Mouse (Mus musculus): ENCODE data around the gene Dcbld1. TPM values are rescaled to one million over a fixed set of nuclear protein-coding genes. Genes with fewer than 3 reads are reported as not detected.
A peak's percentile ranks its signal among the peaks of the same experiment; 100 is the strongest.
"Not testable (repeated sequence)": the region's sequence is repeated elsewhere in the genome, so short reads cannot be mapped to it uniquely, and the experiment has no call there.

Dcbld1 gene
- polyA plus RNA-seq, 1 experiment from 2014 or later = 20.4 TPM

DNA sequence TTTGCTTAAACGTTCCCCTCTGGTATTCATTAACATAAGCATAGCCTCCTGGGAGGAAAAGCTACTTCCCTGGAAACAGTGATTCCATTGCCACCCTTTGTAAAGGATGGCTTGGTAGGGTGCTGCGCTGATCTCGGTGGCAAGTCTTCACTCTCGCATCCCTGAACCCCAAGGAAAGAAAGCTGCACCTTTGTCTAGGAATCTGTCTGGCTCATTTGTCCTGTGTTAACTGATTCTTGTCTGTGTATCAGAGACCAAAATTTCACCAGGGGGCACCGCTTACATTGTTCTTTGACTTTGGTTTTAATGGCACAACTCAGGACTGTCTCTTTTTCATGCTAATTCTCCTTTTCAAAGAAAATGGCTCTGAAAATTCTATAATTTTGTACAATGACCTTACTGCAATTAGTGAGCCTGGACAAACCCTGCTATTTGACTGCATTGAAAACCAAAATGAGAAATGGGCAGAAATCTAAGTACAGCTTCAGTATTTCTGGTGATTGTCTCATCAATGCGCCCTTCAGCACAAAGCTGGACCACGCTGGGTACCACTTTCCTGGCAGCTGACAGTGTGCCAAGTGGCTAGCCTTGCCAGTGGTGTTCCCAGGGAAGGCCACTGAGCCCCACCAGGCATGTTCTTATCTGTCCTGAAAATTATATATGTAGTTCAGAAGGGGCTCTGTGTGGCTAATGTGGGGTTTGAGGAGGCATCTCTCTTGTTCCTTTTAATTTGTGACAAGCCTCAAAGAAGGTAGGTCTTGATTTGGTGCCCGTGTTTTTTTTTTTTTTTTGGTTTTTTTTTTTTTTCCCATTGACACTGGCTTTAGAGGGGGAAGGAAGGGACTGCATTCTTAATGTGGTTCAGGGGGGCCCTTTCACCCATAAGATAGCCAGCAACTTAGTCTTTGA is 40.8 kb downstream of the Dcbld1 start:
- WGBS = 8% methylated on average over 8 of the region's 8 CpGs

DNA sequence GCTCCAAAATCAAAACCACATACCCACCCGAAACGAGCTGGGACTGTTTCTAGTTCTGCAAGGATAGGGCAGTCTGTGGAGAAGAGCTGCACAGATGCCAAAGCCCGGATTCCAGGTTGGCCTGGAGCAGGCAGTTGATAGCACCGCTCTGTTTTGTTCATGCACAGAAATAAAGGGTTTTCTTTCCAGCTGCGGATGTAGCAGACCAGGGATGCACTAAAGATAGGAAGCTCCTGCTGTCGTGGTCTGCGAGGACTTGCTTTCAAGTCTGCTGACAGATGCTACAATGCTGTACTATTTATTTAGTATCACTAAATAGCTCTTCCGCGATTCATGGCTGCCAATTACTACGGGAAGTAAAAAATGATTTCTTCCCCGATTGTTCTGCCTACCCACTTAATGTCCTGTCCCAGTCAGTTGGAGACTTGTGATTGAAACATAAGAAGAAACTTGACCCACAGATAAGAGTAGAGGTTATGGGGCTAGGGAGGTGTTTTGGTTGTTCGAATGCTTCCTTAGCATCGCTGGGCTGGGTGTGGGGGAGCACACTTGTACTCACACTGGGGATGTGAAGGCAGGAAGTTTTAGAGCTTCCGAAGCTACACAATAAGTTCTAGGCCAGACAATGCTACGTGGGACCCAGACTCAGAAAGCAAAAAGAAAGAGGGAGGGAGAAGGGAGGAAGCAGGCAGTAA is 41.6 kb downstream of the Dcbld1 start:
- peak overlapping the region; percentile 52 for H3K27ac ChIP-seq (ENCODE audit: low read length)

More for the DNA sequence above, 40.8 kb downstream of the Dcbld1 start:
- Histone ChIP-seq H3K4me1 (ENCODE audit: control insufficient read depth, insufficient read depth, low read length) (peaks cover 11% of the 10 kb centered on the region), H3K4me2 (ENCODE audit: low read length) (peak overlapping the region; percentile 34), H3K9ac (ENCODE audit: low read depth, low read length) (peak overlapping the region; percentile 41; the same call in 1 of the 2 replicates), H3K4me3 (ENCODE audit: low read depth, low read length) (no peak overlapping the region), H3K27ac (ENCODE audit: low read length) (peak overlapping the region; percentile 52), H3K27me3 (ENCODE audit: control insufficient read depth, insufficient read depth, low read depth, low read length) (no peaks in the 10 kb centered on the region), H3K36me3 (ENCODE audit: control insufficient read depth, insufficient read depth, low read length) (no peaks in the 10 kb centered on the region), H3K9me3 (replicated peaks; ENCODE audit: control insufficient read depth, low read length, poor library complexity, severe bottlenecking) (no peaks in the 10 kb centered on the region)
- ATAC-seq = peak; percentile 82

GRCm38 (mm10) chr10:52276579-52276978 is 43.2 kb downstream of the Dcbld1 start:
- Histone ChIP-seq H3K36me3 (ENCODE audit: control insufficient read depth, insufficient read depth, low read length) (no peaks in the 10 kb centered on the region), H3K27me3 (ENCODE audit: control insufficient read depth, insufficient read depth, low read depth, low read length) (no peaks in the 10 kb centered on the region), H3K4me2 (ENCODE audit: low read length) (no peak overlapping the region), H3K9ac (ENCODE audit: low read depth, low read length) (no peak overlapping the region), H3K4me1 (ENCODE audit: control insufficient read depth, insufficient read depth, low read length) (peaks cover 11% of the 10 kb centered on the region), H3K27ac (ENCODE audit: low read length) (no peak overlapping the region), H3K4me3 (ENCODE audit: low read depth, low read length) (no peak overlapping the region), H3K9me3 (replicated peaks; ENCODE audit: control insufficient read depth, low read length, poor library complexity, severe bottlenecking) (no peaks in the 10 kb centered on the region)
- no peak for ATAC-seq
- 89% methylated on average over 3 of the region's 3 CpGs for WGBS

More for the DNA sequence above, 41.6 kb downstream of the Dcbld1 start:
- Histone ChIP-seq H3K4me3 (ENCODE audit: low read depth, low read length) (no peak overlapping the region), H3K4me1 (ENCODE audit: control insufficient read depth, insufficient read depth, low read length) (peaks cover 11% of the 10 kb centered on the region), H3K27me3 (ENCODE audit: control insufficient read depth, insufficient read depth, low read depth, low read length) (no peaks in the 10 kb centered on the region), H3K36me3 (ENCODE audit: control insufficient read depth, insufficient read depth, low read length) (no peaks in the 10 kb centered on the region), H3K4me2 (ENCODE audit: low read length) (peak overlapping the region; percentile 34), H3K9ac (ENCODE audit: low read depth, low read length) (peak overlapping the region; percentile 41; the same call in 1 of the 2 replicates), H3K9me3 (replicated peaks; ENCODE audit: control insufficient read depth, low read length, poor library complexity, severe bottlenecking) (no peaks in the 10 kb centered on the region)
- 35% methylated on average over 15 of the region's 15 CpGs for WGBS
- ATAC-seq = peak; percentile 64

GRCm38 (mm10) chr10:52277564-52277963 is 44.1 kb downstream of the Dcbld1 start:
- not testable (repeated sequence) for ATAC-seq; H3K27ac ChIP-seq (ENCODE audit: low read length); H3K9ac ChIP-seq (ENCODE audit: low read depth, low read length); H3K27me3 ChIP-seq (ENCODE audit: control insufficient read depth, insufficient read depth, low read depth, low read length); H3K36me3 ChIP-seq (ENCODE audit: control insufficient read depth, insufficient read depth, low read length); H3K4me2 ChIP-seq (ENCODE audit: low read length); H3K4me3 ChIP-seq (ENCODE audit: low read depth, low read length); H3K9me3 ChIP-seq (replicated peaks; ENCODE audit: control insufficient read depth, low read length, poor library complexity, severe bottlenecking)
- H3K4me1 ChIP-seq (ENCODE audit: control insufficient read depth, insufficient read depth, low read length) = peaks cover 11% of the 10 kb centered on the region
- WGBS = 91% methylated on average over 8 of the region's 8 CpGs

GRCm38 (mm10) chr10:52278011-52278434 is 44.6 kb downstream of the Dcbld1 start:
- WGBS = 90% methylated on average over 9 of the region's 9 CpGs

DNA sequence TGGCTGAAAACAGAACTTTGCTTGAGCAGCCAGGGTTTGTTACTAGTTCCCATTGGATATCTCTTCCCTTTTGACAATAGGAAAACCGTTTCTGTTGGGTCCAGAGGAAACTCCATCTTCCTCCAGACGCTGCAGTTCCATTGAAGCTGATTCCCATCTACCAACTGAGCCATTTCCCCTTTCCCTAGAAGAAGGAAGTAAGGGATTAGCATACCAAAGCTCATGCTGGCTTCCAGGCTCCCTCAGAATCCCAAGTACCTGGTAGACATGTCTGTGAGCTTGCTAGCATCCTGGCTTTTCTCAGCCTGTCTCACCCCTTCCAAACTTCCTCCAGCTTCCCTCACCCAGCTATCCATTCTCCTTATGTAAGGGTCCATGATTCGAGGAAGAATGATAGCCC is 45.4 kb downstream of the Dcbld1 start:
- Histone ChIP-seq H3K4me2 (ENCODE audit: low read length) (no peak overlapping the region), H3K27ac (ENCODE audit: low read length) (no peak overlapping the region), H3K9ac (ENCODE audit: low read depth, low read length) (no peak overlapping the region), H3K4me1 (ENCODE audit: control insufficient read depth, insufficient read depth, low read length) (peaks cover 11% of the 10 kb centered on the region), H3K9me3 (replicated peaks; ENCODE audit: control insufficient read depth, low read length, poor library complexity, severe bottlenecking) (no peaks in the 10 kb centered on the region), H3K27me3 (ENCODE audit: control insufficient read depth, insufficient read depth, low read depth, low read length) (no peaks in the 10 kb centered on the region), H3K4me3 (ENCODE audit: low read depth, low read length) (no peak overlapping the region), H3K36me3 (ENCODE audit: control insufficient read depth, insufficient read depth, low read length) (no peaks in the 10 kb centered on the region)
- 60% methylated on average over 3 of the region's 3 CpGs for WGBS
- ATAC-seq = no peak

More at GRCm38 (mm10) chr10:52278011-52278434, 44.6 kb downstream of the Dcbld1 start:
- H3K4me1 ChIP-seq (ENCODE audit: control insufficient read depth, insufficient read depth, low read length) = peaks cover 11% of the 10 kb centered on the region
- H3K9ac ChIP-seq (ENCODE audit: low read depth, low read length) = no peak overlapping the region
- H3K27ac ChIP-seq (ENCODE audit: low read length) = no peak overlapping the region
- H3K4me2 ChIP-seq (ENCODE audit: low read length) = no peak overlapping the region
- no peaks in the 10 kb centered on the region for H3K36me3 ChIP-seq (ENCODE audit: control insufficient read depth, insufficient read depth, low read length)
- no peaks in the 10 kb centered on the region for H3K27me3 ChIP-seq (ENCODE audit: control insufficient read depth, insufficient read depth, low read depth, low read length)
- H3K4me3 ChIP-seq (ENCODE audit: low read depth, low read length) = no peak overlapping the region
- no peak for ATAC-seq
- no peaks in the 10 kb centered on the region for H3K9me3 ChIP-seq (replicated peaks; ENCODE audit: control insufficient read depth, low read length, poor library complexity, severe bottlenecking)

DNA sequence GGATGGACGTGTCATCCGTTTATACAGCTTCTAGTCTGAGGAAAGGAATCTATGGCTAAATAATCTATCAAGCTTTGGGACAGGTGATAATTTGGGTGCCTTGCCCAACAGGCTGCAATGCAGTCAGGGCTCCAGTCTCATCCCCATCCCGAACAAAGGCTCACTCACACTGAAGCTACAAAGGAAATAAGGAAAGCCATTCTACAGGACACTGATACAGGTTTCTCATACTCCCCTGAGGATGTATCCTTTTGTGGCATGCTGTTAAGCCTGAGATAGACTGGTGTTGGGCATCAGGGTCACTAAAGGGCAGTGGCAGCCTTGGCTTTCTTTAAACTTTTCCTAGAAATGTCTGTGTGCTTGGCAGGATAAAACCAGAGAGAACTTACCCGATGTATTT is 46.5 kb downstream of the Dcbld1 start:
- no peaks in the 10 kb centered on the region for H3K36me3 ChIP-seq (ENCODE audit: control insufficient read depth, insufficient read depth, low read length)
- H3K27me3 ChIP-seq (ENCODE audit: control insufficient read depth, insufficient read depth, low read depth, low read length) = no peaks in the 10 kb centered on the region
- 89% methylated on average over 4 of the region's 4 CpGs for WGBS
- no peak overlapping the region for H3K4me3 ChIP-seq (ENCODE audit: low read depth, low read length)
- ATAC-seq = no peak
- peaks cover 1% of the 10 kb centered on the region; the same call in 1 of the 2 replicates for H3K4me1 ChIP-seq (ENCODE audit: control insufficient read depth, insufficient read depth, low read length)
- no peak overlapping the region for H3K4me2 ChIP-seq (ENCODE audit: low read length)
- H3K9ac ChIP-seq (ENCODE audit: low read depth, low read length) = no peak overlapping the region
- H3K27ac ChIP-seq (ENCODE audit: low read length) = no peak overlapping the region
- H3K9me3 ChIP-seq (replicated peaks; ENCODE audit: control insufficient read depth, low read length, poor library complexity, severe bottlenecking) = no peaks in the 10 kb centered on the region

- Histone ChIP-seq H3K9ac (ENCODE audit: low read depth, low read length) (no peak overlapping the region), H3K36me3 (ENCODE audit: control insufficient read depth, insufficient read depth, low read length) (no peaks in the 10 kb centered on the region), H3K4me3 (ENCODE audit: low read depth, low read length) (no peak overlapping the region), H3K4me1 (ENCODE audit: control insufficient read depth, insufficient read depth, low read length) (no peaks in the 10 kb centered on the region), H3K9me3 (replicated peaks; ENCODE audit: control insufficient read depth, low read length, poor library complexity, severe bottlenecking) (no peaks in the 10 kb centered on the region), H3K4me2 (ENCODE audit: low read length) (no peak overlapping the region), H3K27me3 (ENCODE audit: control insufficient read depth, insufficient read depth, low read depth, low read length) (no peaks in the 10 kb centered on the region), H3K27ac (ENCODE audit: low read length) (no peak overlapping the region)
- no peak for ATAC-seq
- WGBS = 96% methylated on average over 3 of the region's 3 CpGs
These were observed 47.2 kb downstream of the Dcbld1 start for GRCm38 (mm10) chr10:52280623-52281022.

- no peak overlapping the region for H3K27ac ChIP-seq (ENCODE audit: low read length)
- no peak for ATAC-seq
- no peak overlapping the region for H3K4me2 ChIP-seq (ENCODE audit: low read length)
- no peaks in the 10 kb centered on the region for H3K9me3 ChIP-seq (replicated peaks; ENCODE audit: control insufficient read depth, low read length, poor library complexity, severe bottlenecking)
- no peak overlapping the region for H3K9ac ChIP-seq (ENCODE audit: low read depth, low read length)
- H3K27me3 ChIP-seq (ENCODE audit: control insufficient read depth, insufficient read depth, low read depth, low read length) = no peaks in the 10 kb centered on the region
- no peak overlapping the region for H3K4me3 ChIP-seq (ENCODE audit: low read depth, low read length)
- no peaks in the 10 kb centered on the region for H3K36me3 ChIP-seq (ENCODE audit: control insufficient read depth, insufficient read depth, low read length)
- no peaks in the 10 kb centered on the region for H3K4me1 ChIP-seq (ENCODE audit: control insufficient read depth, insufficient read depth, low read length)
These were observed 47.9 kb downstream of the Dcbld1 start for GRCm38 (mm10) chr10:52281337-52281736.
